Mouse (Mus musculus) G1E (cell line): ENCODE data around the gene Klf13. TPM values are rescaled to one million over a fixed set of nuclear protein-coding genes. Genes with fewer than 3 reads are reported as not detected.

ENCODE experiments used
- ATAC-seq: 2 replicates; pipeline ENCODE4 v1.8.0; 2016; ENCODE audit warnings: mild to moderate bottlenecking; ENCODE audit not compliant: insufficient number of reproducible peaks, poor library complexity, low FRiP score, severe bottlenecking; ENCODE audit errors: extremely low read depth
- DNase-seq: peaks from one replicate; pipeline ENCODE4 v3.0.0; 2012; ENCODE audit warnings: low spot score
- H3K27me3 ChIP-seq: 2 replicates; pipeline ENCODE4 v1.6.1; 2012; ENCODE audit warnings: mild to moderate bottlenecking, low read length, inconsistent platforms; ENCODE audit not compliant: insufficient read depth
- H3K36me3 ChIP-seq: replicated peaks from 2 replicates; pipeline ENCODE3; 2012; ENCODE audit warnings: mild to moderate bottlenecking, inconsistent platforms
- H3K4me1 ChIP-seq: 2 replicates; pipeline ENCODE4 v1.6.1; 2012; ENCODE audit warnings: low read depth, low read length, inconsistent platforms, mixed read lengths; ENCODE audit not compliant: insufficient read depth
- H3K4me3 ChIP-seq: 2 replicates; pipeline ENCODE4 v1.5.1; 2012; ENCODE audit warnings: low read depth, mild to moderate bottlenecking, inconsistent platforms, low read length, moderate library complexity, mixed read lengths
- H3K9me3 ChIP-seq: replicated peaks from 2 replicates; pipeline ENCODE4 v1.6.1; 2012; ENCODE audit warnings: inconsistent platforms
- CTCF ChIP-seq: IDR thresholded peaks from 2 replicates; pipeline ENCODE4 v1.5.1; 2012; ENCODE audit warnings: low read depth, low read length, inconsistent platforms, mixed read lengths
- GATA1 ChIP-seq: IDR thresholded peaks from 2 replicates; pipeline ENCODE4 v1.6.1; 2012; ENCODE audit warnings: borderline replicate concordance, low read length, inconsistent platforms, mixed read lengths
- GATA2 ChIP-seq: IDR thresholded peaks from 2 replicates; pipeline ENCODE4 v1.6.1; 2012; ENCODE audit warnings: low read depth, low read length, inconsistent platforms, borderline replicate concordance
- POLR2AphosphoS5 ChIP-seq: IDR thresholded peaks from 2 replicates; pipeline ENCODE4 v1.6.1; 2012; ENCODE audit warnings: low read depth, low read length, inconsistent platforms; ENCODE audit not compliant: insufficient replicate concordance
- TAL1 ChIP-seq: conservative IDR thresholded peaks from 2 replicates; pipeline ENCODE4 v1.6.1; 2012; ENCODE audit warnings: low read depth, low read length, inconsistent platforms, mixed read lengths
- polyA plus RNA-seq: library from polyadenylated mRNA; stranded (reverse); fragments of >175 nt; gene quantifications from 2 replicates; pipeline ENCODE4 v1.2.3, GENCODE M21; 2012
- total RNA-seq, 2 experiments: library from RNA; stranded (forward) in 1 of 2; stranded (reverse) in 1 of 2; fragments of 200-1000 nt in 1 of 2; fragments of >200 nt in 1 of 2; fragmentation: Nextera tagmentation in 1 of 2; gene quantifications; 2 replicates each; pipeline ENCODE4 v1.2.3; 2014 to 2017

The Klf13 gene
- total and polyA plus RNA-seq, 3 experiments: 14.6 to 89.5 (median 68.1) TPM

- H3K4me1 ChIP-seq: peaks cover 26% of the 10 kb centered on the region
- no peak overlapping the region for H3K4me3 ChIP-seq
- peaks cover 55% of the 10 kb centered on the region for H3K36me3 ChIP-seq
- TF ChIP-seq GATA1: no peak
- no peak for TF ChIP-seq CTCF
- TF ChIP-seq POLR2AphosphoS5: no peak
- TF ChIP-seq TAL1: no peak
- TF ChIP-seq GATA2: no peak
- DNase-seq: no peak
- H3K27me3 ChIP-seq: peaks cover 4% of the 10 kb centered on the region
- ATAC-seq: no peak
- no peaks in the 10 kb centered on the region for H3K9me3 ChIP-seq
Observed at GRCm38 (mm10) chr7:63887602-63888123, 51.1 kb downstream of the Klf13 start.

- H3K4me1 ChIP-seq: peaks cover 28% of the 10 kb centered on the region
- peaks cover 6% of the 10 kb centered on the region for H3K27me3 ChIP-seq
- ATAC-seq (no peak), DNase-seq (no peak)
- H3K9me3 ChIP-seq: no peaks in the 10 kb centered on the region
- H3K4me3 ChIP-seq: no peak overlapping the region
- H3K36me3 ChIP-seq: peaks cover 55% of the 10 kb centered on the region
- TF ChIP-seq GATA1 (no peak), GATA2 (no peak), TAL1 (no peak), POLR2AphosphoS5 (no peak), CTCF (no peak)
Observed at GRCm38 (mm10) chr7:63887034-63887551, 51.6 kb downstream of the Klf13 start.

GRCm38 (mm10) chr7:63885025-63885424 lies 53.7 kb downstream of the Klf13 start:
- DNase-seq (no peak), ATAC-seq (no peak)
- H3K9me3 ChIP-seq: no peaks in the 10 kb centered on the region
- no peak overlapping the region for H3K4me3 ChIP-seq
- H3K36me3 ChIP-seq: peaks cover 37% of the 10 kb centered on the region
- TF ChIP-seq TAL1 (no peak), POLR2AphosphoS5 (no peak), GATA1 (no peak), CTCF (no peak), GATA2 (no peak)
- H3K27me3 ChIP-seq: peaks cover 13% of the 10 kb centered on the region
- peaks cover 19% of the 10 kb centered on the region for H3K4me1 ChIP-seq

- ATAC-seq (no peak), DNase-seq (no peak)
- peaks cover 10% of the 10 kb centered on the region for H3K4me1 ChIP-seq
- peaks cover 14% of the 10 kb centered on the region for H3K36me3 ChIP-seq
- peaks cover 20% of the 10 kb centered on the region for H3K27me3 ChIP-seq
- no peaks in the 10 kb centered on the region for H3K9me3 ChIP-seq
- no peak for TF ChIP-seq TAL1
- TF ChIP-seq CTCF: no peak
- TF ChIP-seq GATA2: no peak
- no peak for TF ChIP-seq POLR2AphosphoS5
- no peak overlapping the region for H3K4me3 ChIP-seq
Observed at GRCm38 (mm10) chr7:63882739-63883138, 56.0 kb downstream of the Klf13 start.

- Histone ChIP-seq H3K4me1 (peaks cover 11% of the 10 kb centered on the region), H3K36me3 (no peaks in the 10 kb centered on the region), H3K4me3 (no peak overlapping the region), H3K27me3 (peaks cover 36% of the 10 kb centered on the region), H3K9me3 (no peaks in the 10 kb centered on the region)
- TF ChIP-seq CTCF: no peak
- no peak for TF ChIP-seq GATA2
- no peak for TF ChIP-seq POLR2AphosphoS5
- no peak for TF ChIP-seq GATA1
- TF ChIP-seq TAL1: no peak
- no peak for DNase-seq
- no peak for ATAC-seq
Observed at GRCm38 (mm10) chr7:63879583-63879982, 59.1 kb downstream of the Klf13 start.

- no peaks in the 10 kb centered on the region for H3K9me3 ChIP-seq
- TF ChIP-seq GATA1 (no peak), TAL1 (no peak), GATA2 (no peak), POLR2AphosphoS5 (no peak), CTCF (no peak)
- DNase-seq: no peak
- no peak for ATAC-seq
- peaks cover 50% of the 10 kb centered on the region for H3K27me3 ChIP-seq
- no peaks in the 10 kb centered on the region for H3K36me3 ChIP-seq
- H3K4me1 ChIP-seq: peaks cover 13% of the 10 kb centered on the region
- H3K4me3 ChIP-seq: no peak overlapping the region
Observed at GRCm38 (mm10) chr7:63877610-63878009, 61.1 kb downstream of the Klf13 start.

- Histone ChIP-seq H3K27me3 (peaks cover 50% of the 10 kb centered on the region), H3K36me3 (no peaks in the 10 kb centered on the region), H3K4me3 (no peak overlapping the region), H3K9me3 (no peaks in the 10 kb centered on the region), H3K4me1 (peaks cover 11% of the 10 kb centered on the region)
- peak; percentile 45; the same call in 1 of the 2 replicates for ATAC-seq
- no peak for DNase-seq
- TF ChIP-seq TAL1: no peak
- no peak for TF ChIP-seq GATA1
- no peak for TF ChIP-seq CTCF
- TF ChIP-seq GATA2: no peak
- TF ChIP-seq POLR2AphosphoS5: no peak
Observed at GRCm38 (mm10) chr7:63876640-63877039, 62.1 kb downstream of the Klf13 start.
